Mouse (Mus musculus) hindbrain, postnatal 0 days (tissue): ENCODE data around the gene 5730522E02Rik. TPM values are rescaled to one million over a fixed set of nuclear protein-coding genes. Genes with fewer than 3 reads are reported as not detected.

Experiments used
- ATAC-seq: fragments of 200-750 bp; cut with Nextera tagmentation; 2 replicates; pipeline ENCODE4 v1.8.0; 2017; ENCODE audit warnings: mild to moderate bottlenecking, moderate TSS enrichment, moderate library complexity
- DNase-seq: peaks from one replicate; pipeline ENCODE4 v3.0.0-alpha.2; 2015; ENCODE audit warnings: low spot score
- H3K27ac ChIP-seq: fragments of 300-500 bp; sonication (generic); 2 replicates; pipeline ENCODE4 v1.5.1; 2014; ENCODE audit warnings: mild to moderate bottlenecking
- H3K27me3 ChIP-seq: fragments of 300-500 bp; sonication (generic); 2 replicates; pipeline ENCODE4 v1.6.1; 2014; ENCODE audit warnings: low read length, mixed read lengths; ENCODE audit not compliant: insufficient read depth
- H3K36me3 ChIP-seq: fragments of 300-500 bp; sonication (generic); 2 replicates; pipeline ENCODE4 v1.6.1; 2014; ENCODE audit warnings: low read length, mixed read lengths; ENCODE audit not compliant: insufficient read depth
- H3K4me1 ChIP-seq: fragments of 300-500 bp; sonication (generic); 2 replicates; pipeline ENCODE4 v1.6.1; 2014; ENCODE audit warnings: antibody characterized with exemption, low read length, mixed read lengths; ENCODE audit not compliant: insufficient read depth
- H3K4me2 ChIP-seq: fragments of 300-500 bp; sonication (generic); 2 replicates; pipeline ENCODE4 v1.6.1; 2014; ENCODE audit warnings: low read depth, mild to moderate bottlenecking, low read length, moderate library complexity, mixed read lengths
- H3K4me3 ChIP-seq: fragments of 300-500 bp; sonication (generic); 2 replicates; pipeline ENCODE4 v1.5.1; 2014; ENCODE audit warnings: low read length
- H3K9ac ChIP-seq: fragments of 300-500 bp; sonication (generic); replicated peaks from 2 replicates; pipeline ENCODE4 v1.6.1; 2014; ENCODE audit warnings: mild to moderate bottlenecking, low read length, moderate library complexity, mixed read lengths
- H3K9me3 ChIP-seq: fragments of 300-500 bp; sonication (generic); 2 replicates; pipeline ENCODE4 v1.6.1; 2016; ENCODE audit warnings: low read length, mixed read lengths
- CTCF ChIP-seq: IDR thresholded peaks from 2 replicates; pipeline ENCODE4 v1.5.1; 2016; ENCODE audit warnings: antibody characterized with exemption, control low read depth, low read depth
- WGBS: fragments of 180-500 bp; shearing (Covaris S2); extraction: QIAGEN DNeasy Blood & Tissue Kit; methylation state at CpG from one replicate; pipeline ENCODE4 v1.1.7; 2014; 5-methylcytosine and 5-hydroxymethylcytosine counted together
- polyA plus RNA-seq: library from polyadenylated mRNA; unstranded; fragments of >200 nt; fragmentation: Nextera tagmentation; extraction: Ambion mirVana; gene quantifications from 2 replicates; pipeline ENCODE4 v1.2.1, GENCODE M21; 2015
- total RNA-seq: library from RNA; depleted of rRNA; stranded (reverse); fragments of >200 nt; gene quantifications from 2 replicates; pipeline ENCODE4 v1.2.3, GENCODE M21; 2014

Gene 5730522E02Rik
- total and polyA plus RNA-seq, 2 experiments from 2014 or later: 5.4 to 11.6 TPM

- H3K27ac ChIP-seq: no peak overlapping the region
- no peak for ATAC-seq
- TF ChIP-seq CTCF: no peak
- no peak overlapping the region for H3K4me3 ChIP-seq
- 34% methylated on average over 5 of the region's 5 CpGs for whole genome bisulfite sequencing
- H3K27me3 ChIP-seq: no peaks in the 10 kb centered on the region
- no peak overlapping the region for H3K4me2 ChIP-seq
- no peak overlapping the region for H3K9ac ChIP-seq
- no peaks in the 10 kb centered on the region for H3K36me3 ChIP-seq
- H3K4me1 ChIP-seq: no peaks in the 10 kb centered on the region
- H3K9me3 ChIP-seq: no peaks in the 10 kb centered on the region
- DNase-seq: no peak
Measured at GRCm38 (mm10) chr11:25978736-25979276, 231.8 kb downstream of the 5730522E02Rik start.

DNA sequence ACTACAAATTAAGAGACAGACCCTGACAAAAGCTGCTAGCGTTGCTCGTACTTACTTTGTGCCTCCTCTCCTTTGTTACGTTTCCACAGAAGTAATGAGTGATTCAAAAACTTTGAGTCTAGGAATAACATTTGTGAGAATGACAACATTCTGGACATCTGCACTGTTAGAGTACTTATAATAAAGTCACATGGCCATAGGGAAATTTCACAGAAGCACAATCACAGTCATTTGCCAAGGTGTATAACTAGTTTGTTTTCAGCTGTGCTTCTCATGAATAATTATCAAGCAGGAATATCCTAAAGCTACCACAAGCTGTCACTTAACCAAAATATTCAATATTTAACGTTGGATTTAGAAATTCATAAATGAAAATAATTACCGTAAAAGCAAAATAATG lies 269.1 kb downstream of the 5730522E02Rik start:
- H3K4me2 ChIP-seq: no peak overlapping the region
- no peaks in the 10 kb centered on the region for H3K4me1 ChIP-seq
- no peak for TF ChIP-seq CTCF
- H3K9ac ChIP-seq: no peak overlapping the region
- H3K27ac ChIP-seq: no peak overlapping the region
- DNase-seq: no peak
- H3K27me3 ChIP-seq: no peaks in the 10 kb centered on the region
- 74% methylated on average over 5 of the region's 5 CpGs for WGBS
- ATAC-seq: no peak
- no peaks in the 10 kb centered on the region for H3K36me3 ChIP-seq
- no peak overlapping the region for H3K4me3 ChIP-seq
- H3K9me3 ChIP-seq: no peaks in the 10 kb centered on the region

DNA sequence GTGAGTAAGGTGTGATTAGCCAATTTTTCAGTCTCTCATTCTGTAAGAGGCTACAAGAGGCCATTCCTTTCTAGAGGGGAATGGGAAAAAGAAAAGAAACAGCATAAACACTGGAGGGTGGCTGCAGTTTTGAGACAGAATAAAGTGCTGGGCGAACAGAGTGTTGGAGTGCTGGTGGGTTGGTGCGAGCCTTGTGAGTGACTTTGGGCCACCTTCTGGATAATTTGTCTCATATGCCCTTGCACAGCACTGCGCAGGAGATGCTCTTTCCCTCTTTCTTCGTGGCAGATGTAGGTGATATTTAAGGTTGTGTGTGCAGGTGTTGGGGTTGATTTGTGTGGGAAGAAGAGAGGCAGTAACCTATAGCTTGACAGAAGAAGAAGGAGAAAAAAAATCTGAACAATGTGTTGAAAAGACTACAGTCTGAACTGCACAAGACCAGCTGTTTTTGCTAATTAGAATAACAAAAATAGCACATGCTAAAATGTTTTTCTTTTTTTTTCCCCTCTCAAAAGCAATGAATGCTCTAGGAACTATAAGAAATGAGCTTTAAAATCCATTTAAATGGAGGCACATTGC lies 269.8 kb downstream of the 5730522E02Rik start:
- no peaks in the 10 kb centered on the region for H3K9me3 ChIP-seq
- no peaks in the 10 kb centered on the region for H3K4me1 ChIP-seq
- no peak overlapping the region for H3K4me2 ChIP-seq
- H3K27me3 ChIP-seq: no peaks in the 10 kb centered on the region
- no peak for ATAC-seq
- H3K4me3 ChIP-seq: no peak overlapping the region
- no peak overlapping the region for H3K27ac ChIP-seq
- H3K36me3 ChIP-seq: no peaks in the 10 kb centered on the region
- WGBS: 73% methylated on average over 4 of the region's 4 CpGs
- no peak for TF ChIP-seq CTCF
- no peak overlapping the region for H3K9ac ChIP-seq
- DNase-seq: no peak

- ATAC-seq: no peak
- WGBS: 81% methylated on average over 2 of the region's 2 CpGs
- H3K27ac ChIP-seq: no peak overlapping the region
- TF ChIP-seq CTCF: no peak
- no peaks in the 10 kb centered on the region for H3K4me1 ChIP-seq
- no peak overlapping the region for H3K4me2 ChIP-seq
- no peaks in the 10 kb centered on the region for H3K9me3 ChIP-seq
- no peak overlapping the region for H3K4me3 ChIP-seq
- DNase-seq: no peak
- H3K27me3 ChIP-seq: no peaks in the 10 kb centered on the region
- H3K9ac ChIP-seq: no peak overlapping the region
- no peaks in the 10 kb centered on the region for H3K36me3 ChIP-seq
Measured at GRCm38 (mm10) chr11:25926267-25926666, 284.3 kb downstream of the 5730522E02Rik start.

- 58% methylated on average over 2 of the region's 2 CpGs for WGBS
- Histone ChIP-seq H3K4me3 (no peak overlapping the region), H3K4me2 (no peak overlapping the region), H3K9me3 (no peaks in the 10 kb centered on the region), H3K4me1 (no peaks in the 10 kb centered on the region), H3K36me3 (no peaks in the 10 kb centered on the region), H3K9ac (no peak overlapping the region), H3K27me3 (no peaks in the 10 kb centered on the region), H3K27ac (no peak overlapping the region)
- no peak for DNase-seq
- no peak for TF ChIP-seq CTCF
- ATAC-seq: no peak
Measured at GRCm38 (mm10) chr11:25902321-25902720, 308.2 kb downstream of the 5730522E02Rik start.

DNA sequence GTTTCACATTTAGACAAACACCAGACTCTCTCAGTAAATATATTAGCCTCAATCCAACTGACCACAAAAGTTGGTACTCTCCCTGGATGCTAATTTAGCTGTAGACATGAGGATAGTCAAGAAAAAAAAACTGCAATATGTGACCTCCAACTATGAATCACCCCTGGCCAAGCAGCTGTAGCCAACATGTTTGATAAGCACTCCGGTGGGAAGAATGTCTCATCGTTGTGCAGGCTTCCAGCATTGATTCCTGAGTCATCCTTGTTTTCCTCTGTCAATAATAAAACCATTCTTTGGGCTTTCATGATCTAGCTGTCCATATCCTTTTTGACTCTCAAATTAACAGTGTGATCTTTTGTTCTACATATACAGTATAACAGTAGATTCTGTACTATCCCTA lies 308.9 kb downstream of the 5730522E02Rik start:
- no peak for ATAC-seq
- WGBS: 61% methylated on average over 2 of the region's 2 CpGs
- H3K36me3 ChIP-seq: no peaks in the 10 kb centered on the region

GRCm38 (mm10) chr11:25893906-25894305 lies 316.7 kb downstream of the 5730522E02Rik start:
- TF ChIP-seq CTCF: no peak
- Histone ChIP-seq H3K4me2 (no peak overlapping the region), H3K27me3 (no peaks in the 10 kb centered on the region), H3K27ac (no peak overlapping the region), H3K9me3 (no peaks in the 10 kb centered on the region), H3K36me3 (no peaks in the 10 kb centered on the region), H3K4me3 (no peak overlapping the region), H3K4me1 (no peaks in the 10 kb centered on the region), H3K9ac (no peak overlapping the region)
- ATAC-seq (no peak), DNase-seq (no peak)
- 94% methylated on average over 3 of the region's 3 CpGs for WGBS

More for the DNA sequence above, 308.9 kb downstream of the 5730522E02Rik start:
- H3K9me3 ChIP-seq: no peaks in the 10 kb centered on the region
- H3K4me1 ChIP-seq: no peaks in the 10 kb centered on the region
- no peak for TF ChIP-seq CTCF
- H3K4me2 ChIP-seq: no peak overlapping the region
- H3K27ac ChIP-seq: no peak overlapping the region
- H3K9ac ChIP-seq: no peak overlapping the region
- DNase-seq: no peak
- no peaks in the 10 kb centered on the region for H3K27me3 ChIP-seq
- no peak overlapping the region for H3K4me3 ChIP-seq
